Mouse (Mus musculus) CH12.LX (cell line): ENCODE results near the gene Akr1b3. TPM values are rescaled to one million over a fixed set of nuclear protein-coding genes. Genes with fewer than 3 reads are reported as not detected.

Experiments used
- DNase-seq: peaks from one replicate; pipeline ENCODE4 v3.0.0-alpha.2; 2013; ENCODE audit errors: extremely low read depth
- H3K27ac ChIP-seq: 2 replicates; pipeline ENCODE4 v1.5.1; 2012; ENCODE audit warnings: low read depth, mild to moderate bottlenecking, control low read depth, moderate library complexity; ENCODE audit not compliant: insufficient read depth
- H3K27me3 ChIP-seq: replicated peaks from 2 replicates; pipeline ENCODE3; 2012; ENCODE audit warnings: inconsistent platforms
- H3K36me3 ChIP-seq, 2 experiments: replicated peaks in 1 of 2; 2 replicates each; pipeline versions ENCODE3 to v1.6.1; 2012; ENCODE audit warnings: inconsistent platforms in 1 of 2, low read length in 1 of 2, mild to moderate bottlenecking in 1 of 2, mixed read lengths in 1 of 2, moderate library complexity in 1 of 2; ENCODE audit not compliant: control insufficient read depth in 1 of 2, insufficient read depth in 1 of 2
- H3K4me1 ChIP-seq, 2 experiments: 2 replicates each; pipeline ENCODE4 v1.6.1; 2012; ENCODE audit warnings: inconsistent platforms in 1 of 2, moderate library complexity in 1 of 2; ENCODE audit not compliant: insufficient read depth in 2 of 2, control insufficient read depth in 1 of 2
- H3K4me2 ChIP-seq: 2 replicates; pipeline ENCODE4 v1.6.1; 2012; ENCODE audit warnings: low read depth, mild to moderate bottlenecking, control low read depth; ENCODE audit not compliant: poor library complexity, insufficient read depth, severe bottlenecking
- H3K4me3 ChIP-seq, 3 experiments: fragments of 150-350 bp in 1 of 3; sonication (generic) in 1 of 3; replicated peaks in 1 of 3; 2 replicates each; pipeline versions ENCODE3 to v1.5.1; 2011 to 2012; ENCODE audit warnings: low read depth in 2 of 3, low read length in 2 of 3, mild to moderate bottlenecking in 2 of 3, moderate library complexity in 2 of 3, control low read depth in 1 of 3, improper control_type of control experiment in 1 of 3, inconsistent platforms in 1 of 3, mixed read lengths in 1 of 3; ENCODE audit not compliant: poor library complexity in 1 of 3
- H3K79me2 ChIP-seq: replicated peaks from 2 replicates; pipeline ENCODE4 v1.6.1; 2012; ENCODE audit warnings: mild to moderate bottlenecking, moderate library complexity; ENCODE audit not compliant: control insufficient read depth, poor library complexity, insufficient read depth, severe bottlenecking; ENCODE audit errors: extremely low read depth
- H3K9ac ChIP-seq: 2 replicates; pipeline ENCODE4 v1.6.1; 2012; ENCODE audit warnings: low read depth, mild to moderate bottlenecking, control low read depth, moderate library complexity; ENCODE audit not compliant: insufficient read depth
- H3K9me3 ChIP-seq: replicated peaks from 2 replicates; pipeline ENCODE3; 2012; ENCODE audit warnings: low read length, inconsistent platforms, mixed read lengths
- BHLHE40 ChIP-seq: IDR thresholded peaks from 2 replicates; pipeline ENCODE4 v1.6.1; 2011; ENCODE audit warnings: mild to moderate bottlenecking, low read depth, low read length, improper control_type of control experiment
- CHD1 ChIP-seq: IDR thresholded peaks from 2 replicates; pipeline ENCODE4 v1.6.1; 2012; ENCODE audit warnings: low read depth, low read length, improper control_type of control experiment, inconsistent platforms
- CTCF ChIP-seq, 2 experiments: IDR thresholded peaks in 1 of 2; conservative IDR thresholded peaks in 1 of 2; 2 replicates each; pipeline ENCODE4 v1.5.1; 2011 to 2012; ENCODE audit warnings: low read depth in 2 of 2, low read length in 2 of 2, improper control_type of control experiment in 1 of 2, inconsistent platforms in 1 of 2, mild to moderate bottlenecking in 1 of 2, moderate library complexity in 1 of 2
- ELF1 ChIP-seq: IDR thresholded peaks from 2 replicates; pipeline ENCODE4 v1.6.1; 2014; ENCODE audit warnings: low read depth, mild to moderate bottlenecking, inconsistent platforms, low read length, improper control_type of control experiment
- HCFC1 ChIP-seq: IDR thresholded peaks from 2 replicates; pipeline ENCODE4 v1.6.1; 2012; ENCODE audit warnings: low read depth, mild to moderate bottlenecking, inconsistent platforms, low read length, improper control_type of control experiment
- IRF4 ChIP-seq: IDR thresholded peaks from 2 replicates; pipeline ENCODE4 v1.6.1; 2014; ENCODE audit warnings: low read depth, mild to moderate bottlenecking, inconsistent platforms, low read length, improper control_type of control experiment
- JUN ChIP-seq: IDR thresholded peaks from 2 replicates; pipeline ENCODE4 v1.6.1; 2011; ENCODE audit warnings: low read depth, mild to moderate bottlenecking, low read length, improper control_type of control experiment, moderate library complexity; ENCODE audit not compliant: insufficient read depth
- JUND ChIP-seq: conservative IDR thresholded peaks from 2 replicates; pipeline ENCODE4 v1.6.1; 2011; ENCODE audit warnings: low read depth, low read length, improper control_type of control experiment
- KAT2A ChIP-seq: IDR thresholded peaks from 2 replicates; pipeline ENCODE4 v1.6.1; 2012; ENCODE audit warnings: low read length, improper control_type of control experiment, inconsistent platforms; ENCODE audit not compliant: insufficient replicate concordance
- MAX ChIP-seq: IDR thresholded peaks from 2 replicates; pipeline ENCODE4 v1.6.1; 2011; ENCODE audit warnings: low read length, improper control_type of control experiment
- MEF2A ChIP-seq: IDR thresholded peaks from 2 replicates; pipeline ENCODE4 v1.6.1; 2014; ENCODE audit warnings: low read depth, mild to moderate bottlenecking, inconsistent platforms, low read length, improper control_type of control experiment, borderline replicate concordance
- MYC ChIP-seq: IDR thresholded peaks from 2 replicates; pipeline ENCODE4 v1.6.1; 2011; ENCODE audit warnings: low read depth, mild to moderate bottlenecking, improper control_type of control experiment, low read length
- NELFE ChIP-seq: IDR thresholded peaks from 2 replicates; pipeline ENCODE4 v1.6.1; 2011; ENCODE audit warnings: low read depth, low read length, improper control_type of control experiment
- PAX5 ChIP-seq: IDR thresholded peaks from 2 replicates; pipeline ENCODE4 v1.6.1; 2012; ENCODE audit warnings: low read length, inconsistent platforms, mixed read lengths
- POLR2A ChIP-seq: IDR thresholded peaks from 2 replicates; pipeline ENCODE4 v1.6.1; 2011; ENCODE audit warnings: low read depth, mild to moderate bottlenecking, improper control_type of control experiment, low read length
- POLR2AphosphoS2 ChIP-seq: IDR thresholded peaks from 2 replicates; pipeline ENCODE4 v1.6.1; 2011; ENCODE audit warnings: low read depth, low read length, improper control_type of control experiment
- RCOR1 ChIP-seq: conservative IDR thresholded peaks from 2 replicates; pipeline ENCODE4 v1.6.1; 2012; ENCODE audit warnings: low read depth, mild to moderate bottlenecking, inconsistent platforms, low read length, improper control_type of control experiment
- TBP ChIP-seq: conservative IDR thresholded peaks from 2 replicates; pipeline ENCODE4 v1.6.1; 2011; ENCODE audit warnings: low read depth, low read length, improper control_type of control experiment
- TCF12 ChIP-seq: IDR thresholded peaks from 2 replicates; pipeline ENCODE4 v1.6.1; 2014; ENCODE audit warnings: low read depth, mild to moderate bottlenecking, inconsistent platforms, low read length, improper control_type of control experiment
- ZC3H11A ChIP-seq: IDR thresholded peaks from 2 replicates; pipeline ENCODE4 v1.6.1; 2012; ENCODE audit warnings: low read depth, mild to moderate bottlenecking, inconsistent platforms, low read length, improper control_type of control experiment
- ZNF384 ChIP-seq: IDR thresholded peaks from 2 replicates; pipeline ENCODE4 v1.6.1; 2012; ENCODE audit warnings: low read depth, low read length, improper control_type of control experiment, inconsistent platforms
- dilution Hi-C: fragments of 300-500 bp; cut with MboI; formaldehyde crosslinking; loops from 2 replicates; pipeline ENCODE4 v1.14.3; 2020; ENCODE audit warnings: low sequenced_read_pairs; ENCODE audit not compliant: extremely low pct_unique_long_range_greater_than_20kb, extremely low pct_ligation_motif_present
- in situ Hi-C: fragments of 300-500 bp; cut with MboI; formaldehyde crosslinking; loops from 3 replicates; pipeline ENCODE4 v1.14.3; 2019; ENCODE audit warnings: low sequenced_read_pairs, low pct_ligation_motif_present, low pct_unique_long_range_greater_than_20kb, mixed read lengths
- polyA plus RNA-seq: library from polyadenylated mRNA; unstranded; fragments of >175 nt; gene quantifications from 2 replicates; pipeline ENCODE4 v1.2.1, GENCODE M21; 2012; ENCODE audit warnings: low read depth; ENCODE audit not compliant: insufficient read length
- total RNA-seq, 2 experiments: library from RNA; depleted of rRNA; stranded (reverse); fragments of 300-350 nt in 1 of 2; fragments of >200 nt in 1 of 2; gene quantifications; 2 replicates each; pipeline ENCODE4 v1.2.3; 2012 to 2014

The Akr1b3 gene
- total and polyA plus RNA-seq, 3 experiments, result 257 to 359 (median 313) TPM

DNA sequence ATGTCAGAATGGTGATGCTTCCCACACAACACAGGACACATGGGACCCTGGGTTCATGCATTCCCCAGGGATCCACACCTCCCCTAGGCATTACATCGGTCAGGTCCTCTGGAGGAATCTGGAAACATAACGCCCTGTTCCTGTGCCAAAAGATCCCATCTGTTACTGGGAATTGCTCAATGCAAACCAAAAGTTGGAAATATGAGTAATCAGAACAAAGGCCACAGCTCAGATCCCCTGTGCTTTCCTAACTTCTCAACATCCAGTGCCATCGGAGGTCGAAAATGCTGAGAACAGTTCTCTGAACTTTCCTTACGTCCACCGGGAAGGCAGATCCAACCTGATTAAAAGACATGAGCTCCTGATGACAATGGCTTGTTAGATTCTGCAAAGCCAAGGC lies 26.1 kb upstream of the Akr1b3 start:
- Histone ChIP-seq H3K9ac (no peak overlapping the region), H3K4me1 (peaks cover 4 to 35% of the 10 kb centered on the region in 2 experiments; a peak in 3 of 4 replicates), H3K27ac (no peak overlapping the region), H3K79me2 (no peaks in the 10 kb centered on the region), H3K27me3 (no peaks in the 10 kb centered on the region), H3K36me3 (no peaks in the 10 kb centered on the region), H3K4me2 (no peak overlapping the region), H3K9me3 (no peaks in the 10 kb centered on the region), H3K4me3 (no peak overlapping the region)
- dilution Hi-C loops (no loop called here), in situ Hi-C loops (loop anchor here (10.0 kb wide), 1 partner anchor 49 kb away; no protein-coding TSS in a partner anchor)
- TF ChIP-seq PAX5 (no peak), KAT2A (no peak), ELF1 (no peak), BHLHE40 (no peak), RCOR1 (no peak), POLR2A (no peak), IRF4 (no peak)
- DNase-seq, result no peak

DNA sequence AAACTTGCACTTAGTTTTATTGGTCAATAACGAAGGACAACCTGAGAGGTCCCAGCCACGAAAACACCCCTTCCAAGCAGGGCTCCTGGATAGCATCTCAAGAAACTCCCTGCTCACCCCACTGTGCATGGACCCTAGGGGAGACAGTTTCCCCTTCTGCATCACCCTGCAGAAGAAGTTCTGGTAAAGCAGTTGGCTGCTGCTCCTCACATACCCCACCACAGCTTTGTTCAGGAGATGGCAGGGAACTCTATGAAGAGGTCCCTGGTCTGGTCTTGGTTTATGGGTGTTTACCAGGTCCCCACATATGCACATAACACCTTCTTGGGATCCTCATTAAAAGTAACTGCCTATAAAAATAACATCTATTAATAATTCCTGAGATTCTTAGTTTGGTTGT lies 25.2 kb upstream of the Akr1b3 start:
- no peak overlapping the region for H3K27ac ChIP-seq
- H3K4me3 ChIP-seq, result no peak overlapping the region
- dilution Hi-C loops (no loop called here), in situ Hi-C loops (loop anchor here (10.0 kb wide), 1 partner anchor 48 kb away; no protein-coding TSS in a partner anchor)
- no peaks in the 10 kb centered on the region for H3K27me3 ChIP-seq
- TF ChIP-seq JUN, result no peak
- no peak for TF ChIP-seq TBP
- no peak for TF ChIP-seq CHD1
- no peak for TF ChIP-seq NELFE
- TF ChIP-seq MAX, result no peak
- TF ChIP-seq MYC, result no peak
- no peak for TF ChIP-seq IRF4
- TF ChIP-seq POLR2AphosphoS2, result no peak
- TF ChIP-seq POLR2A, result no peak
- no peak for TF ChIP-seq KAT2A
- TF ChIP-seq CTCF (conservative IDR thresholded peaks at IDR 0.05 in 1 of 2, IDR thresholded peaks at IDR 0.05 in 1 of 2; ENCODE audit: low read depth in 2 of 2, low read length in 2 of 2), result no peak
- no peak for TF ChIP-seq TCF12
- TF ChIP-seq ZC3H11A, result no peak
- no peak for TF ChIP-seq HCFC1
- TF ChIP-seq MEF2A, result no peak
- no peak for TF ChIP-seq JUND
- TF ChIP-seq ZNF384, result no peak
- no peaks in the 10 kb centered on the region for H3K36me3 ChIP-seq
- no peaks in the 10 kb centered on the region for H3K9me3 ChIP-seq
- peaks cover 4 to 35% of the 10 kb centered on the region in 2 experiments; a peak in 3 of 4 replicates for H3K4me1 ChIP-seq
- H3K9ac ChIP-seq, result no peak overlapping the region
- no peak for DNase-seq
- no peaks in the 10 kb centered on the region for H3K79me2 ChIP-seq
- H3K4me2 ChIP-seq, result no peak overlapping the region
